Mouse (Mus musculus) adrenal gland, postnatal 25 days (tissue): Measurements from ENCODE around the gene Wnt2. TPM values are rescaled to one million over a fixed set of nuclear protein-coding genes. Genes with fewer than 3 reads are reported as not detected.

ENCODE experiments used
- DNase-seq: peaks from one replicate; pipeline ENCODE4 v3.0.0; 2021; ENCODE audit warnings: mixed read lengths
- long read RNA-seq: library from polyadenylated mRNA; stranded (forward); transcript quantifications from one replicate; pipeline ENCODE4 v2.0.0, GENCODE M21; 2021
- total RNA-seq: library from RNA; stranded (reverse); gene quantifications from 2 replicates; pipeline ENCODE4 v1.2.3, GENCODE M21; 2021

Gene Wnt2
- total RNA-seq, result 0.12 and 0.38 TPM in 2 replicates
- long read RNA-seq, partial matches to known transcripts, result 0 of 3 reads
- long read RNA-seq, other reads (novel, unspliced or antisense), result 0 of 3 reads

DNA sequence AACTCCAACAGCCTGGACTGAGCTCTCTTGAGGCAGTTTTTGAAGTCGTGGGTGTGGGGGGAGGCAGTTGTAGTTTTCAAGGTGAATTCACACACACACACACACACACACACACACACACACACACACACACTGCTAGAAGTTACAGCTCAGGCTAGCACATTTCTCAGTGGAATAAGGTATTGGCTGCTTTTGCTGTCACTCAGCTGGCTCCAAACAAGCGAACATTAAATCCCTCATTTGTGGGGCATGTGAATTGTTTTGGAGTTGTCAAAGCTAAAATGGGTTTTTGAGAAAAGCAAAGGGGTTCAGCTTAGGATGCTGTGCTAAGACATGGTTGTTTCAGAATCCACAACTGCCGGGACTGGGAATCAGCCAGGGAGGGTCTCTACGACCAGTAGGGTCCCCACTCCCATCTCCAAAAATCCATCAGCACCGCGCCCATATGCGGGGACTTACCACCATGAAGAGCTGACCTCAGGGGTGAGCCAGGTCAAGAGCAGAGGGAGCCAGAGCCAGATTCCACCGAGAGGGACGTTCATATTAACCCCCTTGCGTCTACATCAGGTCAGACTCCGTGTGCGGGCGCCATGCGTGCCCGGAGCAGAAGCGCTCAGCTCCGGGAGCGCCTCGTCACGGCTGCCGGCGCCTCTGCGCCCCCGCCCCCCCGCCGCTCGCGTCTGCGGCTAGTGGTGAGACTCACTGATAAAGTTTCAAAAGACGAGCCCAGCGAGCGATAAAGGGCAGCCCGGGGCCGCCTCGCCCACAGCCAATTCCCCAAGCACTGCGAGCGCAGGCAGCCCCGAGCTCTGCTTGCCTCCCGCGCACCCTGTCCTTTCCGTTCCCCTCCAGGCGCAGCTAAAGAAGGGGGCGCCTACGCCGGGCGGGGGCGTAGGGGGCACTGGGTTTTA is at the start of gene Wnt2:
Gene Wnt2, minus strand, starts transcription at position 840 of the 911 bp plus-strand sequence.
- DNase-seq, result no peak

DNA sequence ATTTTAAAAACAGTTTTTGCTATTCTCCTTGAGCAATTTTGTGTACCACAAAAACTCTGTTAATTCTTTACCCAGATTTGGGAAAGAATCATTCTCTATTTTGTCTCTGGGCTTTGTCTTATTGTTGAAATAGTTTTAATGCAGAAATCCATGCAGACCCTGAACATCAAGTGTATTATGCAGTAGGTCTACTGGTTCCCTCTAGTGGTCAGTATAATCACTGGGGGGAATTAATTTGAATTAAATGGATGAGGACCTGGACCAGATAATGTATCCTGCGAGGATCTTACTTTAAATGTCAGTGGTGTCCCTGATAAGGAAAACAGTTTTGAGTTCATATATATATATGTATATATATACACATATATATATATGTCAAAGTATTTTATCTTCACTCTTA is 48.2 kb upstream of the Wnt2 start:
- no peak for DNase-seq

GRCm38 (mm10) chr6:18076986-18077385 is 46.6 kb upstream of the Wnt2 start:
- DNase-seq, result no peak

- no peak for DNase-seq
These were observed 46.2 kb upstream of the Wnt2 start for GRCm38 (mm10) chr6:18076577-18076976.

GRCm38 (mm10) chr6:18057899-18058298 is 27.5 kb upstream of the Wnt2 start:
- DNase-seq, result no peak

GRCm38 (mm10) chr6:18051702-18052101 is 21.3 kb upstream of the Wnt2 start:
- DNase-seq, result no peak

GRCm38 (mm10) chr6:18044299-18044698 is 13.9 kb upstream of the Wnt2 start:
- no peak for DNase-seq

DNA sequence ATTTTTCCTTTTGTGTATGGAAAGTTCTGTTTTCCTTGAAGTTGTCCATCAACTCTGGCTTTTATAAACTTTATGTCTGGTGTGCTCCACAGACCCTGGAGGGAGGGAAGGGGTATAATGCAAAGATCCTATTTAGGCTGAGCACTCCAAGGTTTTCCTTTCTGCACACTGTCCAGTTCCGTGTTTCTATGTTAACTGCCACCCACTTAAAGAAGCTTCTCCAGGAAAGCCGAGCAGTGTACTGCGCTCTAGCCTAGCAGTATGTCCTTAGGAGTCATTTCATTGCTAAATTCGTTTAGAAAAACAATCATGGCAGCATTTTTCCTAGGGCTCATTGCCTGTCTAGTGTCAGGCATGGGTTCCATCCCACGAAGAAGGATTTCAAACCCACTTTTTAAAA is 12.8 kb upstream of the Wnt2 start:
- no peak for DNase-seq

- no peak for DNase-seq
These were observed 1.9 kb upstream of the Wnt2 start for GRCm38 (mm10) chr6:18032271-18032670.

DNA sequence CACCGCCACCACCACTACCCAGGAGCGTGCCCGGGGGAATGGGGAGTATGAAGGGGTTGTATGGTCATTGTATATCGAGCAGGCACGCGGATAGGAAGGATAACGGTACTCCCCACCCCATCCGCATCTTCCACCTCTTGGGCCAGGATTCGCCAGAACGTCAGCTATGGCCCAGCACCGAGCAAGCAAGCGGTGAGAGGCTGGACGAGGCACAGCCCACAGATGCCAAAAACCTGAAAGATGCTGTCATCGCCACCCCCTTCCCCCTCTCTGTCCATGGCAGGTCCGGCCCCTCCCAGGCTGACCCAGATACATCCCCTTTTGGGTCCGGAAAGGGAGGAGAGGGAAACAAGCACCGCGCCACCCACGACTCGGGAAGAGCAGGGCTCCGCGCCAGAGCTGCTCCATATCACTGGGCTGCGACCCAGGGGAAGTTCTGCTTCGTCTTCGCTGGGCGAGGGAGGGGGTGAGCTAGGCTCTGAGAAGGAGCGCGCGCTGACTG is 1.2 kb upstream of the Wnt2 start:
- DNase-seq, result peak; percentile 49

GRCm38 (mm10) chr6:18030868-18031508 is 603 bp upstream of the Wnt2 start:
- DNase-seq, result no peak

- no peak for DNase-seq
These were observed 6.1 kb downstream of the Wnt2 start for GRCm38 (mm10) chr6:18024133-18024794.

- DNase-seq, result no peak
These were observed 17.0 kb downstream of the Wnt2 start for GRCm38 (mm10) chr6:18013346-18013745.

GRCm38 (mm10) chr6:18007356-18007755 is 23.0 kb downstream of the Wnt2 start:
- no peak for DNase-seq

- DNase-seq, result no peak
These were observed 28.3 kb downstream of the Wnt2 start for GRCm38 (mm10) chr6:18002065-18002464.

DNA sequence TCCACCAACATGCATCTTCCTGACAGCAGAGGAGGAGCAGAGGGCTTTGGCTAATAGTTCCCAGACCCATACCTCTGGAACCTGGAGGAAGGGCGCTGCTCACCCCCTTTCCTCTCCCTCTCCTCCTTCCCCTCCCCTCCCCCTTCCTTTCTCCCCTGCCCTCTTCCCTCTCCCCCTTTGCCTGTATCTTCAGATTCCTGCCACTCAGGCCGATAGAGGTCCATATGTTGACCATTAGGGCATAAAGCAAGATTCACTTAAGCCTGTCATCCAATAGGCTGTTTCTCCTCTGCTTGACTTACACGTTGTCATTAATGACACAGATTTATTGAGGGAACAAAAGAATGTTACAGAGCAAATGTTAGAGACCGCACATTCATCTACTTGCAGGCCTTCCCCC is 31.9 kb downstream of the Wnt2 start:
- DNase-seq, result no peak

- DNase-seq, result no peak
These were observed 35.2 kb downstream of the Wnt2 start for GRCm38 (mm10) chr6:17994956-17995790.

- peak; percentile 9 for DNase-seq
These were observed 38.8 kb downstream of the Wnt2 start for GRCm38 (mm10) chr6:17991625-17992024.

- no peak for DNase-seq
These were observed 40.0 kb downstream of the Wnt2 start for GRCm38 (mm10) chr6:17990173-17991028.

- no peak for DNase-seq
These were observed 51.0 kb downstream of the Wnt2 start for GRCm38 (mm10) chr6:17979361-17979760.

- no peak for DNase-seq
These were observed 51.5 kb downstream of the Wnt2 start for GRCm38 (mm10) chr6:17978881-17979280.
